Mouse (Mus musculus) G1E (cell line): ENCODE data around the gene Plcd1. TPM values are rescaled to one million over a fixed set of nuclear protein-coding genes. Genes with fewer than 3 reads are reported as not detected.

Experiments used
- ATAC-seq: 2 replicates; pipeline ENCODE4 v1.8.0; 2016; ENCODE audit warnings: mild to moderate bottlenecking; ENCODE audit not compliant: insufficient number of reproducible peaks, poor library complexity, low FRiP score, severe bottlenecking; ENCODE audit errors: extremely low read depth
- DNase-seq: peaks from one replicate; pipeline ENCODE4 v3.0.0; 2012; ENCODE audit warnings: low spot score
- H3K27me3 ChIP-seq: 2 replicates; pipeline ENCODE4 v1.6.1; 2012; ENCODE audit warnings: mild to moderate bottlenecking, low read length, inconsistent platforms; ENCODE audit not compliant: insufficient read depth
- H3K36me3 ChIP-seq: replicated peaks from 2 replicates; pipeline ENCODE3; 2012; ENCODE audit warnings: mild to moderate bottlenecking, inconsistent platforms
- H3K4me1 ChIP-seq: 2 replicates; pipeline ENCODE4 v1.6.1; 2012; ENCODE audit warnings: low read depth, low read length, inconsistent platforms, mixed read lengths; ENCODE audit not compliant: insufficient read depth
- H3K4me3 ChIP-seq: 2 replicates; pipeline ENCODE4 v1.5.1; 2012; ENCODE audit warnings: low read depth, mild to moderate bottlenecking, inconsistent platforms, low read length, moderate library complexity, mixed read lengths
- H3K9me3 ChIP-seq: replicated peaks from 2 replicates; pipeline ENCODE4 v1.6.1; 2012; ENCODE audit warnings: inconsistent platforms
- CTCF ChIP-seq: IDR thresholded peaks from 2 replicates; pipeline ENCODE4 v1.5.1; 2012; ENCODE audit warnings: low read depth, low read length, inconsistent platforms, mixed read lengths
- GATA1 ChIP-seq: IDR thresholded peaks from 2 replicates; pipeline ENCODE4 v1.6.1; 2012; ENCODE audit warnings: borderline replicate concordance, low read length, inconsistent platforms, mixed read lengths
- GATA2 ChIP-seq: IDR thresholded peaks from 2 replicates; pipeline ENCODE4 v1.6.1; 2012; ENCODE audit warnings: low read depth, low read length, inconsistent platforms, borderline replicate concordance
- POLR2AphosphoS5 ChIP-seq: IDR thresholded peaks from 2 replicates; pipeline ENCODE4 v1.6.1; 2012; ENCODE audit warnings: low read depth, low read length, inconsistent platforms; ENCODE audit not compliant: insufficient replicate concordance
- TAL1 ChIP-seq: conservative IDR thresholded peaks from 2 replicates; pipeline ENCODE4 v1.6.1; 2012; ENCODE audit warnings: low read depth, low read length, inconsistent platforms, mixed read lengths
- polyA plus RNA-seq: library from polyadenylated mRNA; stranded (reverse); fragments of >175 nt; gene quantifications from 2 replicates; pipeline ENCODE4 v1.2.3, GENCODE M21; 2012
- total RNA-seq, 2 experiments: library from RNA; stranded (forward) in 1 of 2; stranded (reverse) in 1 of 2; fragments of 200-1000 nt in 1 of 2; fragments of >200 nt in 1 of 2; fragmentation: Nextera tagmentation in 1 of 2; gene quantifications; 2 replicates each; pipeline ENCODE4 v1.2.3; 2014 to 2017

Gene Plcd1
- total and polyA plus RNA-seq, 3 experiments: not detected

- no peak for ATAC-seq
- DNase-seq: no peak
- H3K36me3 ChIP-seq: no peaks in the 10 kb centered on the region
- no peak overlapping the region; the same call in 1 of the 2 replicates for H3K4me3 ChIP-seq
- no peaks in the 10 kb centered on the region; the same call in 1 of the 2 replicates for H3K4me1 ChIP-seq
- H3K9me3 ChIP-seq: peaks cover 97% of the 10 kb centered on the region
- no peak for TF ChIP-seq GATA1
- TF ChIP-seq CTCF: no peak
- no peak for TF ChIP-seq POLR2AphosphoS5
- no peak for TF ChIP-seq TAL1
- no peak for TF ChIP-seq GATA2
- no peaks in the 10 kb centered on the region; the same call in 1 of the 2 replicates for H3K27me3 ChIP-seq
Observed at GRCm38 (mm10) chr9:119071786-119072185, 21.5 kb downstream of the Plcd1 start.

DNA sequence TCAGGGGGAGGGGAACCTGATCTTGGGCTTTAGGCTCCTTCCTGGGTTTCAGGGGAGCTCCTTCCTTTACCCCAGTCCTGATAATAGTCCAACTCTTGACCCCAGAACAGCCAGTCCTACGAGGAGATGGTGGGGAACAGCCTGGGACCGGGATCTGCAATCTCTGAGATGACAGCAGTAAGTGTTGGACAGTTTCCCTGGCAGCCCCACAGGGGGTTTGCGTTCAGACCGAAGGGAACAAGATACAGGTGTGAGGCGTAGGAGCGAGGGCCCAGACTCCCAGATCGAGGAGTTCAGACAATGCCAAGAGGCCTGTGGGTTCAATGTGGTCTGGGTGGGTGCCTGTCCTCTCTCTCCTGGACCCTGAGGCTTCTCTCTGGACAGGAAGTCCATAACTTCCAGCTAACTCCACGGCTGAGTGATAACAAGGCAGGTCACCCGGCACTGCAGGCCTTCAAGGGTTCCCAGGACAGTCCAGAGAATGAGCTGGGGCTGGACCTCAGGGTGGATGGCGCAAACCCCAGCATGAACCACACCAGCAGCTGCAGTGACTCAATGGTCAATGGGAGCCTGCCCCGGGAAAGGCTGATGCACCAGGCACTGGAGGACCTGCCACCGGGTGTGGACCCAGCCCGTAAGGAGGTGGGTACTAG is 23.0 kb downstream of the Plcd1 start:
- no peaks in the 10 kb centered on the region; the same call in 1 of the 2 replicates for H3K4me1 ChIP-seq
- no peaks in the 10 kb centered on the region for H3K36me3 ChIP-seq
- H3K4me3 ChIP-seq: no peak overlapping the region
- ATAC-seq (no peak), DNase-seq (no peak)
- peaks cover 97% of the 10 kb centered on the region for H3K9me3 ChIP-seq
- TF ChIP-seq CTCF: no peak
- TF ChIP-seq GATA1: no peak
- TF ChIP-seq POLR2AphosphoS5: no peak
- no peak for TF ChIP-seq TAL1
- TF ChIP-seq GATA2: no peak
- H3K27me3 ChIP-seq: no peaks in the 10 kb centered on the region

DNA sequence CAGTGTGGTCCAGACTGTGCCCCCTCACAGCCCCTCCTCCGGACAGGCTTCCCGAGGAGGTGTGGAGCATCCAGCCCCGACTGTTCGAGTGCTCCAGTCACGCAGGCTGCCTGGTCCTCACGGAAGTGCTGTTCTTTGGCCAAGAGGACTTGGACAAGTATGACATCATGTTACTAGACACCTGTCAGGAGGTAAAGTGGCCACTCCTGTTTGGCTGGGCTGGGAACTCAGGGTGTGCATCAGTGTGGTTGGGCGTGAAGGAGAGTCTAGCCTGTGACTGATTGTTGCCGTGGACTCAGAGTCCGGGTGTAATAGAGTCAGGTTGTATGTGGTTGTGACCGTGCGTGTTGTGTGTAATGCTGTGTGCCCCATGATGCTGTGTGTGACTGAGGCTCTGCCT is 25.0 kb downstream of the Plcd1 start:
- no peaks in the 10 kb centered on the region; the same call in 1 of the 2 replicates for H3K4me1 ChIP-seq
- peaks cover 97% of the 10 kb centered on the region for H3K9me3 ChIP-seq
- no peaks in the 10 kb centered on the region for H3K27me3 ChIP-seq
- no peaks in the 10 kb centered on the region for H3K36me3 ChIP-seq
- H3K4me3 ChIP-seq: no peak overlapping the region
- no peak for TF ChIP-seq POLR2AphosphoS5
- no peak for TF ChIP-seq CTCF
- ATAC-seq (no peak), DNase-seq (no peak)

DNA sequence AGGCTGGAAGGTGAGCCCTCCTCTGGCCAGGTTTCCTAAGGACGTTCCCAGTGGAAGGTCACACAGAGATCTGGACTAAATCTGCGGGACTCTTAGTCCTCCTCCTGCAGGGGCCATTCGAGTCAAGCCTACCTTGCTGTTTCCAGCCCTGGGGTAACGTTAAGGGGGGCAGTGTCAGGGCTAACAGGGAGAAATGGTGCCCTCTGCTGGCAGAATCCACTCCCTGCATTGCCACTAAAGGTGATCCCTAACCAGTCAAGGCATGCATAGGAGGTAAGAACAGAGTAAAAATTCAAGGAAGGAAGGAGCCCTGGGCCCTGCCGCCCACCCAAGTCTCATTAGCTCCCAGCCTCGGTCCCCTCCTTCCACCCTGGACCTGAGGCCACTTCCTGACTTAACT is 25.7 kb downstream of the Plcd1 start:
- Histone ChIP-seq H3K36me3 (no peaks in the 10 kb centered on the region), H3K27me3 (no peaks in the 10 kb centered on the region), H3K4me3 (no peak overlapping the region), H3K9me3 (peaks cover 97% of the 10 kb centered on the region), H3K4me1 (no peaks in the 10 kb centered on the region; the same call in 1 of the 2 replicates)
- no peak for TF ChIP-seq GATA1
- no peak for TF ChIP-seq GATA2
- no peak; the same call in 1 of the 2 replicates for TF ChIP-seq CTCF
- TF ChIP-seq POLR2AphosphoS5: no peak
- TF ChIP-seq TAL1: no peak
- ATAC-seq (no peak), DNase-seq (no peak)

GRCm38 (mm10) chr9:119064296-119064695 is 29.0 kb downstream of the Plcd1 start:
- H3K36me3 ChIP-seq: no peaks in the 10 kb centered on the region
- no peaks in the 10 kb centered on the region; the same call in 1 of the 2 replicates for H3K4me1 ChIP-seq
- no peak overlapping the region for H3K4me3 ChIP-seq
- TF ChIP-seq GATA2 (no peak), POLR2AphosphoS5 (no peak), GATA1 (no peak), CTCF (no peak), TAL1 (no peak)
- no peaks in the 10 kb centered on the region for H3K27me3 ChIP-seq
- ATAC-seq (no peak), DNase-seq (no peak)
- peaks cover 100% of the 10 kb centered on the region for H3K9me3 ChIP-seq

DNA sequence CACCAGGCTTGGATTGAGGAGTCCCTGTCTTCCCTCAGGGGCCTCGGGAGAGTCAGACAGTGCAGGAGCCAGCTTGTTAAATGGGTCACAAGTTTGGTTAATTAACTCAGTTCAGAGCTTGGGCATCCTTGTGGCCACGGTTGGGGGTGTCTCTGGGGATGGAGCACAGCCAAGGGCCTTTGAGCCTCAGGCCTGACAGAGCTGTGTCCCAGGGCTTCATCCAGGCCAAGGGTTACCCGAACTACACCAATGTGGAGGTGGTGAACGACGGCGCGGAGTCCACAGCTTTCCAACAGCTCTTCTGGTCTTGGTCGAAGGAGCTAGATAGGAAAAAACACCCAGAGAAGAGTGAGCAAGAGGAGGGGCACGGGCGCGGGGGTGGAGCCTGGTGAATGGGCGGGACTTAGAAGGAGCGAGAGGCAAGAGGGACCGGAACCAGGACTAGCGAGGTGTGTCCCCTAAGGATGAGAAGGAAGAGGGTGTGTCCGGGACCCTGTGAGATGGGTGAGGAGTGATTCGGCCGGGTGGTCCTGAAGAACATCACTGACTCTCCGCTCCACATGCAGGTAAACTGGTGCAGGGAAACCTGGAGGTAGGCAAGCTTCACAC is 30.2 kb downstream of the Plcd1 start:
- Histone ChIP-seq H3K4me3 (no peak overlapping the region), H3K9me3 (peaks cover 97% of the 10 kb centered on the region), H3K27me3 (no peaks in the 10 kb centered on the region), H3K4me1 (no peaks in the 10 kb centered on the region), H3K36me3 (no peaks in the 10 kb centered on the region)
- DNase-seq (no peak), ATAC-seq (no peak)
- no peak for TF ChIP-seq POLR2AphosphoS5
- no peak for TF ChIP-seq GATA1
- TF ChIP-seq GATA2: no peak
- no peak for TF ChIP-seq CTCF
- TF ChIP-seq TAL1: no peak
